ENCODE assay signal across 8 mouse cellular contexts in genomic region chr1:90969347-90969784, GRCm38 (mm10). TPM values are rescaled to one million over a fixed set of nuclear protein-coding genes. Genes with fewer than 3 reads are reported as not detected.
DNase-seq lines count a peak whose midpoint lies in the region; ATAC-seq and TF ChIP-seq lines count a peak whose summit lies in the region.
"Had no signal": no experiment of that assay in that cellular context is flagged by ENCODE, and none has a peak within 500 bp of the region (broad histone marks: within the 10 kb centered on the region; RNA-seq: fewer than 3 reads in every experiment).

Rab17 (minus strand) TSS chr1:90969661.

- no peaks in the 10 kb centered on the region for H3K36me3 ChIP-seq in E14TG2a.4 (ENCODE audit: insufficient read depth, low read length)
- H3K36me3 ChIP-seq in embryonic facial prominence, embryonic 10.5 days (replicated peaks): no peaks in the 10 kb centered on the region
- no peaks in the 10 kb centered on the region for H3K36me3 ChIP-seq in midbrain, embryonic 16.5 days (ENCODE audit: control insufficient read depth, insufficient read depth, low read length)
- no peaks in the 10 kb centered on the region for H3K36me3 ChIP-seq in midbrain, embryonic 13.5 days

- no peak within 1 kb of the TSS for H3K9ac ChIP-seq in midbrain, embryonic 16.5 days (ENCODE audit: low read depth, low read length)
- no peak within 1 kb of the TSS for H3K9ac ChIP-seq in midbrain, embryonic 13.5 days (replicated peaks)

- H3K27me3 ChIP-seq in E14TG2a.4 (ENCODE audit: insufficient read depth, low read length): peaks cover 48% of the 10 kb centered on the region
- H3K27me3 ChIP-seq in embryonic facial prominence, embryonic 10.5 days (replicated peaks; ENCODE audit: low read depth, poor library complexity, severe bottlenecking): peaks cover 20% of the 10 kb centered on the region
- no peaks in the 10 kb centered on the region for H3K27me3 ChIP-seq in midbrain, embryonic 16.5 days (ENCODE audit: control insufficient read depth, insufficient read depth, low read depth, low read length)
- peaks cover 11% of the 10 kb centered on the region for H3K27me3 ChIP-seq in midbrain, embryonic 13.5 days

- no peak for ATAC-seq in midbrain, embryonic 16.5 days
- ATAC-seq in cerebellum, adult (ENCODE audit: insufficient number of reproducible peaks, low FRiP score, low TSS enrichment): no peak
- no peak for ATAC-seq in midbrain, embryonic 13.5 days

- no peaks in the 10 kb centered on the region for H3K9me3 ChIP-seq in E14TG2a.4 (ENCODE audit: low read length)
- H3K9me3 ChIP-seq in embryonic facial prominence, embryonic 10.5 days: no peaks in the 10 kb centered on the region
- H3K9me3 ChIP-seq in midbrain, embryonic 16.5 days (replicated peaks; ENCODE audit: control insufficient read depth, low read length, poor library complexity, severe bottlenecking): no peaks in the 10 kb centered on the region
- no peaks in the 10 kb centered on the region for H3K9me3 ChIP-seq in midbrain, embryonic 13.5 days

- DNase-seq in embryonic facial prominence, embryonic 10.5 days (ENCODE audit: low spot score): no peak
- DNase-seq in kidney, postnatal 10 days: peak; percentile 70
- DNase-seq in lung, adult 2 months: peak; percentile 70
- DNase-seq: embryo, embryonic 11 days had no signal

- TF ChIP-seq POLR2A in lung, adult 2 months (IDR thresholded peaks at IDR 0.05; ENCODE audit: borderline replicate concordance, extremely low read depth, low read depth, low read length): no peak

- 0 out of 2 replicates have a peak within 1 kb of the TSS, but pooled peaks have one; percentile 21 for H3K27ac ChIP-seq in embryonic facial prominence, embryonic 10.5 days (replicated peaks)
- no peak within 1 kb of the TSS for H3K27ac ChIP-seq in midbrain, embryonic 16.5 days (ENCODE audit: low read length)
- H3K27ac ChIP-seq in midbrain, embryonic 13.5 days: no peak within 1 kb of the TSS

- H3K4me1 ChIP-seq in E14TG2a.4 (replicated peaks; ENCODE audit: low read depth, low read length): peaks cover 16% of the 10 kb centered on the region
- peaks cover 45% of the 10 kb centered on the region for H3K4me1 ChIP-seq in embryonic facial prominence, embryonic 10.5 days
- H3K4me1 ChIP-seq in lung, adult 2 months (ENCODE audit: control insufficient read depth, insufficient read depth, low read length): peaks cover 5% of the 10 kb centered on the region; the same call in 1 of the 2 replicates
- H3K4me1 ChIP-seq in midbrain, embryonic 16.5 days (ENCODE audit: control insufficient read depth, insufficient read depth, low read length): peaks cover 7% of the 10 kb centered on the region; the same call in 1 of the 2 replicates
- peaks cover 14% of the 10 kb centered on the region for H3K4me1 ChIP-seq in midbrain, embryonic 13.5 days (replicated peaks)

- TF ChIP-seq CTCF in E14TG2a.4 (conservative IDR thresholded peaks at IDR 0.05; ENCODE audit: low read length): no peak
- no peak for TF ChIP-seq CTCF in lung, adult 2 months (IDR thresholded peaks at IDR 0.05; ENCODE audit: insufficient read depth, low read length)

- 35% methylated on average over 9 of the region's 9 CpGs for WGBS in embryonic facial prominence, embryonic 10.5 days
- WGBS in lung, adult 2 months: 35% methylated on average over 9 of the region's 9 CpGs
- 44% methylated on average over 9 of the region's 9 CpGs for WGBS in midbrain, embryonic 16.5 days
- WGBS in midbrain, embryonic 13.5 days: 47% methylated on average over 9 of the region's 9 CpGs

- peak within 1 kb of the TSS; percentile 32 for H3K4me3 ChIP-seq in E14TG2a.4 (replicated peaks; ENCODE audit: low read length)
- H3K4me3 ChIP-seq in embryonic facial prominence, embryonic 10.5 days: no peak within 1 kb of the TSS
- H3K4me3 ChIP-seq in lung, adult 2 months (replicated peaks; ENCODE audit: extremely low read depth, low read depth, low read length): peak within 1 kb of the TSS; percentile 26
- no peak within 1 kb of the TSS for H3K4me3 ChIP-seq in midbrain, embryonic 16.5 days (ENCODE audit: low read depth, low read length)
- no peak within 1 kb of the TSS for H3K4me3 ChIP-seq in midbrain, embryonic 13.5 days (replicated peaks)

- no peak within 1 kb of the TSS for H3K4me2 ChIP-seq in midbrain, embryonic 16.5 days (ENCODE audit: low read length)
- H3K4me2 ChIP-seq in midbrain, embryonic 13.5 days (replicated peaks): no peak within 1 kb of the TSS

RNA-seq across cellular contexts. Expression of gene Rab17, which starts in this region (rescaled TPM):
- polyA plus RNA-seq in embryonic facial prominence, embryonic 10.5 days (2016; fragmentation: Nextera tagmentation; extraction: Ambion mirVana): 0.39 and 0.44 TPM in 2 replicates
- 1.2 and 1.7 TPM in 2 replicates for polyA plus RNA-seq in lung, adult 2 months (2012; rRNA removed)
- polyA plus RNA-seq in midbrain, embryonic 16.5 days (2015; fragmentation: Nextera tagmentation; extraction: Ambion mirVana): 0.17 and 0.19 TPM in 2 replicates
- 0.23 TPM in 1 of 2 replicates, not detected in the other for polyA plus RNA-seq in midbrain, embryonic 13.5 days (2015; fragmentation: Nextera tagmentation; extraction: Ambion mirVana)

Comparison
In these comparisons a context has a peak if more than half of its experiments do, and no peak if none do; other contexts are left out.
1. H3K4me3 ChIP-seq: peak in E14TG2a.4 (single experiment) and lung, adult 2 months (single experiment); none in embryonic facial prominence, embryonic 10.5 days (single experiment), midbrain, embryonic 16.5 days (single experiment) and midbrain, embryonic 13.5 days (single experiment).